Mouse (Mus musculus): Measurements from ENCODE around the gene Renbp. TPM values are rescaled to one million over a fixed set of nuclear protein-coding genes. Genes with fewer than 3 reads are reported as not detected.

Renbp gene
- 1 to 10 TPM; 3.1 to 5.1 TPM for total RNA-seq (2021)

- peak in 1 of 2 experiments; percentile 81 for DNase-seq (ENCODE audit: extremely low spot score in 1 of 2, low spot score in 2 of 2)
Measured at GRCm38 (mm10) chrX:73930402-73931062, at the start of gene Renbp. Renbp (minus strand) TSS chrX:73930850.

GRCm38 (mm10) chrX:73977783-73978182 is 47.1 kb upstream of the Renbp start:
- intact Hi-C loops (cut with DNase I) = no loop called here
- DNase-seq (ENCODE audit: extremely low spot score in 1 of 2, low spot score in 2 of 2) = no peak

More at GRCm38 (mm10) chrX:73930402-73931062, at the start of gene Renbp:
- intact Hi-C loops (cut with DNase I) = no loop called here

- intact Hi-C loops (cut with DNase I) = no loop called here
- DNase-seq (ENCODE audit: extremely low spot score in 1 of 2, low spot score in 2 of 2) = no peak
Measured at GRCm38 (mm10) chrX:73976283-73976682, 45.6 kb upstream of the Renbp start.

GRCm38 (mm10) chrX:73972774-73973173 is 42.1 kb upstream of the Renbp start:
- intact Hi-C loops (cut with DNase I) = no loop called here
- DNase-seq (ENCODE audit: extremely low spot score in 1 of 2, low spot score in 2 of 2) = no peak

GRCm38 (mm10) chrX:73970781-73971180 is 40.1 kb upstream of the Renbp start:
- DNase-seq (ENCODE audit: extremely low spot score in 1 of 2, low spot score in 2 of 2) = no peak
- intact Hi-C loops (cut with DNase I) = no loop called here

GRCm38 (mm10) chrX:73969729-73970128 is 39.1 kb upstream of the Renbp start:
- intact Hi-C loops (cut with DNase I) = loop anchor here (5.0 to 10.0 kb wide), 3 partner anchors 53 to 275 kb away; partner anchors contain the start of genes Flna and Irak1
- no peak for DNase-seq (ENCODE audit: extremely low spot score in 1 of 2, low spot score in 2 of 2)

- intact Hi-C loops (cut with DNase I) = loop anchor here (5.0 to 10.0 kb wide), 3 partner anchors 53 to 276 kb away; partner anchors contain the start of genes Flna and Irak1
- no peak for DNase-seq (ENCODE audit: extremely low spot score in 1 of 2, low spot score in 2 of 2)
Measured at GRCm38 (mm10) chrX:73969167-73969566, 38.5 kb upstream of the Renbp start.

GRCm38 (mm10) chrX:73967177-73968075 is 36.8 kb upstream of the Renbp start:
- DNase-seq (ENCODE audit: extremely low spot score in 1 of 2, low spot score in 2 of 2) = peak; percentile 87 to 93
- intact Hi-C loops (cut with DNase I) = loop anchor here (5.0 to 10.0 kb wide), 3 partner anchors 55 to 277 kb away; partner anchors contain the start of genes Flna and Irak1

- peak; percentile 82 to 93 for DNase-seq (ENCODE audit: extremely low spot score in 1 of 2, low spot score in 2 of 2)
- intact Hi-C loops (cut with DNase I) = loop anchor here (5.0 to 10.0 kb wide), 3 partner anchors 56 to 278 kb away; partner anchors contain the start of genes Flna and Irak1
Measured at GRCm38 (mm10) chrX:73966248-73967176, 35.9 kb upstream of the Renbp start, which contains the start of gene Hcfc1. Hcfc1 (minus strand) TSS chrX:73966357.

- intact Hi-C loops (cut with DNase I) = loop anchor here (5.0 to 10.0 kb wide), 3 partner anchors 57 to 279 kb away; partner anchors contain the start of genes Flna and Irak1
- DNase-seq (ENCODE audit: extremely low spot score in 1 of 2, low spot score in 2 of 2) = peak; percentile 63 to 76
Measured at GRCm38 (mm10) chrX:73965307-73965706, 34.7 kb upstream of the Renbp start.

GRCm38 (mm10) chrX:73964363-73964762 is 33.7 kb upstream of the Renbp start:
- no peak for DNase-seq (ENCODE audit: extremely low spot score in 1 of 2, low spot score in 2 of 2)
- intact Hi-C loops (cut with DNase I) = loop anchor here (10.0 kb wide), 2 partner anchors 120 to 280 kb away; partner anchors contain the start of gene Flna

- no peak for DNase-seq (ENCODE audit: extremely low spot score in 1 of 2, low spot score in 2 of 2)
- intact Hi-C loops (cut with DNase I) = no loop called here
Measured at GRCm38 (mm10) chrX:73954988-73955387, 24.3 kb upstream of the Renbp start.

GRCm38 (mm10) chrX:73952603-73953002 is 22.0 kb upstream of the Renbp start:
- no peak for DNase-seq (ENCODE audit: extremely low spot score in 1 of 2, low spot score in 2 of 2)
- intact Hi-C loops (cut with DNase I) = no loop called here

GRCm38 (mm10) chrX:73949341-73949740 is 18.7 kb upstream of the Renbp start:
- intact Hi-C loops (cut with DNase I) = loop anchor here (10.0 kb wide), 1 partner anchor 155 kb away; no protein-coding TSS in a partner anchor

GRCm38 (mm10) chrX:73948647-73949046 is 18.0 kb upstream of the Renbp start:
- intact Hi-C loops (cut with DNase I) = loop anchor here (10.0 kb wide), 1 partner anchor 154 kb away; no protein-coding TSS in a partner anchor
- peak; percentile 39 for DNase-seq (ENCODE audit: extremely low spot score in 1 of 2, low spot score in 2 of 2)

More at GRCm38 (mm10) chrX:73949341-73949740, 18.7 kb upstream of the Renbp start:
- DNase-seq (ENCODE audit: extremely low spot score in 1 of 2, low spot score in 2 of 2) = no peak

GRCm38 (mm10) chrX:73946896-73947295 is 16.2 kb upstream of the Renbp start:
- intact Hi-C loops (cut with DNase I) = loop anchor here (10.0 kb wide), 1 partner anchor 152 kb away; no protein-coding TSS in a partner anchor
- no peak for DNase-seq (ENCODE audit: extremely low spot score in 1 of 2, low spot score in 2 of 2)

GRCm38 (mm10) chrX:73942294-73942693 is 11.6 kb upstream of the Renbp start:
- intact Hi-C loops (cut with DNase I) = loop anchor here (10.0 kb wide), 1 partner anchor 147 kb away; no protein-coding TSS in a partner anchor
- no peak for DNase-seq (ENCODE audit: extremely low spot score in 1 of 2, low spot score in 2 of 2)

- intact Hi-C loops (cut with DNase I) = loop anchor here (10.0 kb wide), 1 partner anchor 147 kb away; no protein-coding TSS in a partner anchor
- no peak for DNase-seq (ENCODE audit: extremely low spot score in 1 of 2, low spot score in 2 of 2)
Measured at GRCm38 (mm10) chrX:73941860-73942259, 11.2 kb upstream of the Renbp start.
